Comparison of ENCODE assay signal across 8 mouse cellular contexts in the genomic region with DNA sequence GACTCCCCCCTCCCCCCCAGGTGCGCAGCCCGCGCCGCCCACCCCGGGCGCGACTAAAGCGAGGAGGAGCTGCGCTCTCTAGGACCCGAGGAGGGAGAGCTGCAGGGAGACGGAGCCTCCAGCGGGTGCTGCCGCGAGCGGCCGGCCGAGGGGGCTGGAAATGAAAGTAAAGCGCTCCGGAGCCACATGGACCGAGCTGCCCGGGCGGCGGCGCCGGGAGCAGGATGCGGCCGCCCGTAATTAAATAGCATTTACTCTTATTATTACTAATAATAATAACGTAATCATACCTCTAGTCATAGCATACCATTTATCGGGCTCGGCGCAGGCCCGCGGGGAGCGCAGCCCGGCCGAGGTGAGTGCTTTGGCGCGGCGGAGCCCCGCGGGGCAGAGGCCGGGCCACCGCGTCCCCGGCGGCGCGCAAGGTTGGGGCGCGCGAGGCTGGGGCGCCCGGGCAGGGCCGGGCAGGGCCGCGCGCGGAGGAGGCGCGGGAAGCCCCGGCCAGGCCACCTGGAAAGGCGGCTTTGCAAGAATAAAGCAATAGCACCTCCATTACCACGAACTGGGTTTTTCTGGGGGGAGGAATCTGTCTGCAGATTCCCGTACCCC. TPM values are rescaled to one million over a fixed set of nuclear protein-coding genes. Genes with fewer than 3 reads are reported as not detected.
DNase-seq lines count a peak whose midpoint lies in the region; ATAC-seq lines count a peak whose summit lies in the region.

A gene (plus strand): TSS at position 66 of the 609 bp plus-strand sequence.
A gene (minus strand): TSS at position 539 of the 609 bp plus-strand sequence.

- peak within 1 kb of the TSS; percentile 81 for H3K4me2 ChIP-seq in hindbrain, embryonic 13.5 days

- H3K4me1 ChIP-seq in hindbrain, embryonic 13.5 days (replicated peaks): peaks cover 27% of the 10 kb centered on the region

- H3K4me3 ChIP-seq in hindbrain, embryonic 13.5 days: peak within 1 kb of the TSS; percentile 96

- peak; percentile 85 for ATAC-seq in hindbrain, embryonic 13.5 days (ENCODE audit: low FRiP score)

- no peaks in the 10 kb centered on the region for H3K27me3 ChIP-seq in hindbrain, embryonic 13.5 days

- peak within 1 kb of the TSS; percentile 95 for H3K27ac ChIP-seq in hindbrain, embryonic 13.5 days

- H3K9me3 ChIP-seq in hindbrain, embryonic 13.5 days: no peaks in the 10 kb centered on the region

- no peaks in the 10 kb centered on the region for H3K36me3 ChIP-seq in hindbrain, embryonic 13.5 days

- under 1% methylated on average over 65 of the region's 65 CpGs for WGBS in hindbrain, embryonic 13.5 days

- peak within 1 kb of the TSS; percentile 98 for H3K9ac ChIP-seq in hindbrain, embryonic 13.5 days

- peak; percentile 49 for DNase-seq in T-cell, adult 2 months (ENCODE audit: low spot score)
- DNase-seq in cerebellum, postnatal 36 days: peak; percentile 69 to 73
- DNase-seq in frontal cortex, postnatal 36 days (ENCODE audit: low spot score in 2 of 2): peak; percentile 60 to 75
- DNase-seq in layer of hippocampus, postnatal 25 days (ENCODE audit: extremely low spot score in 1 of 2, low spot score in 1 of 2): peak; percentile 66 to 81
- DNase-seq in lung, postnatal 25 days (ENCODE audit: low spot score): peak; percentile 74
- DNase-seq in retina, postnatal 1 day: peak; percentile 85
- DNase-seq in thymus, postnatal 4 days: peak; percentile 79

RNA-seq across cellular contexts. Expression of the first gene that starts in this region (rescaled TPM):
- 42.6 and 46.8 TPM in 2 replicates for polyA plus RNA-seq in hindbrain, embryonic 13.5 days (2015; fragmentation: Nextera tagmentation; extraction: Ambion mirVana)
- 100 to 1,000 TPM; 145 to 150 TPM for total RNA-seq in layer of hippocampus, postnatal 25 days (2021)

RNA-seq across cellular contexts. Expression of the second gene that starts in this region (rescaled TPM):
- polyA plus RNA-seq in hindbrain, embryonic 13.5 days (2015; fragmentation: Nextera tagmentation; extraction: Ambion mirVana): 129 and 140 TPM in 2 replicates
- 100 to 1,000 TPM; 146 to 164 TPM for total RNA-seq in layer of hippocampus, postnatal 25 days (2021)

Comparison
In these comparisons a context has a peak if more than half of its experiments do, and no peak if none do; other contexts are left out.
1. Peak in every context shown above with its lines: DNase-seq, ATAC-seq, H3K4me3 ChIP-seq and H3K27ac ChIP-seq.